Mouse (Mus musculus) kidney, adult 2 months (tissue): ENCODE data around the gene Vopp1. TPM values are rescaled to one million over a fixed set of nuclear protein-coding genes. Genes with fewer than 3 reads are reported as not detected.
A peak's percentile ranks its signal among the peaks of the same experiment; 100 is the strongest.
"Not testable (repeated sequence)": the region's sequence is repeated elsewhere in the genome, so short reads cannot be mapped to it uniquely, and the experiment has no call there.

Experiments used
- DNase-seq: peaks from one replicate; pipeline ENCODE4 v3.0.0; 2021
- H3K27ac ChIP-seq: fragments of 200-500 bp; 2 replicates; pipeline ENCODE4 v1.5.1; 2012; ENCODE audit warnings: low read depth, low read length, control low read depth, inconsistent platforms; ENCODE audit not compliant: insufficient read depth
- H3K27me3 ChIP-seq: fragments of 200-500 bp; replicated peaks from 2 replicates; pipeline ENCODE4 v1.6.1; 2012; ENCODE audit warnings: mild to moderate bottlenecking, moderate library complexity, low read length, inconsistent platforms; ENCODE audit not compliant: control insufficient read depth, insufficient read depth
- H3K36me3 ChIP-seq: fragments of 200-500 bp; 2 replicates; pipeline ENCODE4 v1.6.1; 2012; ENCODE audit warnings: mild to moderate bottlenecking, moderate library complexity, low read length, inconsistent platforms; ENCODE audit not compliant: control insufficient read depth, insufficient read depth
- H3K4me1 ChIP-seq: fragments of 200-500 bp; 2 replicates; pipeline ENCODE4 v1.6.1; 2011; ENCODE audit warnings: low read length; ENCODE audit not compliant: control insufficient read depth, insufficient read depth
- H3K4me3 ChIP-seq: fragments of 200-500 bp; 2 replicates; pipeline ENCODE4 v1.5.1; 2011; ENCODE audit warnings: mild to moderate bottlenecking, low read depth, low read length, control low read depth; ENCODE audit not compliant: insufficient read depth
- CTCF ChIP-seq: fragments of 200-500 bp; conservative IDR thresholded peaks from 2 replicates; pipeline ENCODE4 v1.5.1; 2011; ENCODE audit warnings: low read depth, mild to moderate bottlenecking, control low read depth, low read length, moderate library complexity, mixed read lengths; ENCODE audit not compliant: insufficient read depth, insufficient read length
- POLR2A ChIP-seq: fragments of 200-500 bp; IDR thresholded peaks from one replicate; pipeline ENCODE4 v1.6.1; 2011; ENCODE audit warnings: low read depth, low read length, control low read depth
- WGBS: fragments of 180-500 bp; shearing (Covaris S2); methylation state at CpG from one replicate; pipeline ENCODE4 v1.1.7; 2018; 5-methylcytosine and 5-hydroxymethylcytosine counted together
- polyA plus RNA-seq: library from polyadenylated mRNA; depleted of rRNA; stranded (reverse); fragments of >200 nt; gene quantifications from 2 replicates; pipeline ENCODE4 v1.2.3, GENCODE M21; 2012; rRNA removed

The Vopp1 gene
- polyA plus RNA-seq = 6.6 and 9.1 TPM in 2 replicates

GRCm38 (mm10) chr6:57824422-57825258 lies at the start of gene Vopp1:
TSS of gene Vopp1 (minus strand) at chr6:57825159.
- H3K4me3 ChIP-seq = peak within 1 kb of the TSS; percentile 75
- TF ChIP-seq CTCF (no peak), POLR2A (no peak)
- no peaks in the 10 kb centered on the region for H3K36me3 ChIP-seq
- H3K27ac ChIP-seq = peak within 1 kb of the TSS; percentile 19
- under 1% methylated on average over 87 of the region's 87 CpGs for WGBS
- no peaks in the 10 kb centered on the region for H3K27me3 ChIP-seq
- H3K4me1 ChIP-seq = no peaks in the 10 kb centered on the region; the same call in 1 of the 2 replicates
- DNase-seq = peak; percentile 69

- Histone ChIP-seq H3K4me3 (no peak overlapping the region), H3K36me3 (no peaks in the 10 kb centered on the region), H3K27ac (no peak overlapping the region), H3K27me3 (no peaks in the 10 kb centered on the region), H3K4me1 (no peaks in the 10 kb centered on the region)
- DNase-seq = peak; percentile 32
- TF ChIP-seq POLR2A (no peak), CTCF (peak; percentile 55)
- WGBS = 49% methylated on average over 6 of the region's 6 CpGs
These were observed 34.4 kb upstream of the Vopp1 start for GRCm38 (mm10) chr6:57859043-57860042.

GRCm38 (mm10) chr6:57851177-57851576 lies 26.2 kb upstream of the Vopp1 start:
- H3K4me3 ChIP-seq = not testable (repeated sequence)
- WGBS = 90% methylated on average over 5 of the region's 5 CpGs

GRCm38 (mm10) chr6:57850286-57850685 lies 25.3 kb upstream of the Vopp1 start, which contains the start of gene Vmn1r21:
TSS of gene Vmn1r21 (minus strand) at chr6:57850343.
- no peak within 1 kb of the TSS for H3K4me3 ChIP-seq
- no peak within 1 kb of the TSS for H3K27ac ChIP-seq
- H3K36me3 ChIP-seq = no peaks in the 10 kb centered on the region
- no peaks in the 10 kb centered on the region for H3K27me3 ChIP-seq
- TF ChIP-seq CTCF (no peak), POLR2A (no peak)
- WGBS = 35% methylated on average over 1 of the region's 1 CpGs
- DNase-seq = no peak
- H3K4me1 ChIP-seq = no peaks in the 10 kb centered on the region

More at GRCm38 (mm10) chr6:57851177-57851576, 26.2 kb upstream of the Vopp1 start:
- not testable (repeated sequence) for H3K27ac ChIP-seq, H3K4me1 ChIP-seq, H3K27me3 ChIP-seq, DNase-seq, H3K36me3 ChIP-seq

GRCm38 (mm10) chr6:57839693-57840408 lies 14.9 kb upstream of the Vopp1 start:
- 72% methylated on average over 2 of the region's 2 CpGs for WGBS
- H3K4me1 ChIP-seq = no peaks in the 10 kb centered on the region
- no peak for DNase-seq
- no peak for TF ChIP-seq CTCF
- no peak overlapping the region for H3K4me3 ChIP-seq
- no peak overlapping the region for H3K27ac ChIP-seq
- no peaks in the 10 kb centered on the region for H3K36me3 ChIP-seq
- H3K27me3 ChIP-seq = no peaks in the 10 kb centered on the region

- DNase-seq = no peak
- Histone ChIP-seq H3K27me3 (no peaks in the 10 kb centered on the region), H3K4me1 (no peaks in the 10 kb centered on the region; the same call in 1 of the 2 replicates), H3K27ac (no peak overlapping the region), H3K4me3 (peak overlapping the region; percentile 75), H3K36me3 (no peaks in the 10 kb centered on the region)
- TF ChIP-seq POLR2A (no peak), CTCF (no peak)
- 6% methylated on average over 5 of the region's 5 CpGs for WGBS
These were observed 328 bp upstream of the Vopp1 start for GRCm38 (mm10) chr6:57825259-57825715.

GRCm38 (mm10) chr6:57823461-57823860 lies 1.5 kb downstream of the Vopp1 start:
- Histone ChIP-seq H3K27me3 (no peaks in the 10 kb centered on the region), H3K27ac (no peak overlapping the region), H3K4me1 (no peaks in the 10 kb centered on the region; the same call in 1 of the 2 replicates), H3K36me3 (no peaks in the 10 kb centered on the region), H3K4me3 (no peak overlapping the region)
- 17% methylated on average over 3 of the region's 3 CpGs for WGBS
- no peak for TF ChIP-seq POLR2A
- no peak for TF ChIP-seq CTCF
- no peak for DNase-seq
